Mouse (Mus musculus): ENCODE data around the gene Stxbp4. TPM values are rescaled to one million over a fixed set of nuclear protein-coding genes. Genes with fewer than 3 reads are reported as not detected.

Stxbp4 gene
- polyA plus RNA-seq, 1 experiment from 2014 or later = 36.6 TPM

Other genes starting within 250 kb of the Stxbp4 start
- 1.8 and 2.5 TPM in 2 replicates for gene Hlf, start 247.2 kb downstream of the Stxbp4 start, polyA plus RNA-seq (2016; fragmentation: Nextera tagmentation; extraction: Ambion mirVana)
- 40.1 and 41.2 TPM in 2 replicates for gene Cox11, start 89 bp upstream of the Stxbp4 start, polyA plus RNA-seq (2016; fragmentation: Nextera tagmentation; extraction: Ambion mirVana)
- gene Tom1l1, start 50.3 kb upstream of the Stxbp4 start, polyA plus RNA-seq (2016; fragmentation: Nextera tagmentation; extraction: Ambion mirVana) = 13.6 and 18.0 TPM in 2 replicates